Mouse (Mus musculus): Measurements from ENCODE around the gene Dclre1b.
A peak's percentile ranks its signal among the peaks of the same experiment; 100 is the strongest.

Dclre1b gene

GRCm38 (mm10) chr3:103772846-103773245, 36.4 kb downstream of the Dclre1b start:
- no peak for DNase-seq (ENCODE audit: low spot score)

DNA sequence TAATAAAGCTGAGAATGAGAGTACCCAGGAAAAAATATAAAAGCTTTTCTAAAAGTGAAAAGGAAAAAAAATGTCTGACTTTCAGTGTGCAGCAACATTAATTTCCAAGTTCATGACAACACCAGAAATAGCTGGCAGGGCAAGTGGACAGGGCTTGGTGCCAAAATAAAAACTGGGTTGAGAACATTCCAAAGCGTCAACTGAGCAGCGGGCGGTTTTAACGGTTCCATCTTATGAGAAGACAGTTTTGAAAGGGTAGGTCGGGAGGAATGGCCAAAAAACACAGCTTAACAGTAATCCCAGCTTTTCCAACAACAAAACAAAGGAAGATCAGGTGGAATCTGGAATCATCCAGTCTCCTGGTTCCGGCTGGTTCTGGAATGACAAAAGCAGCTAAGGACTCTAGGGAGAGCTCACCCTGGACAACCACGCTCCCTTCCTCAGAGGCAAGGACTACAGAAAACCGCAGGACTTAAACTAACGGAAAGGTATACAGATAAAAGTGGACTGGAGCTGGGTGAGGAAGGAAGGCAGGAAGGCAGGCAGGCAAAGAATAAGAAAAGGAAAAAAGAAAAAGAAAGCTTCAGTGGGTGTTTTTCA, 37.6 kb downstream of the Dclre1b start:
- peak; percentile 39 for DNase-seq (ENCODE audit: low spot score)

DNA sequence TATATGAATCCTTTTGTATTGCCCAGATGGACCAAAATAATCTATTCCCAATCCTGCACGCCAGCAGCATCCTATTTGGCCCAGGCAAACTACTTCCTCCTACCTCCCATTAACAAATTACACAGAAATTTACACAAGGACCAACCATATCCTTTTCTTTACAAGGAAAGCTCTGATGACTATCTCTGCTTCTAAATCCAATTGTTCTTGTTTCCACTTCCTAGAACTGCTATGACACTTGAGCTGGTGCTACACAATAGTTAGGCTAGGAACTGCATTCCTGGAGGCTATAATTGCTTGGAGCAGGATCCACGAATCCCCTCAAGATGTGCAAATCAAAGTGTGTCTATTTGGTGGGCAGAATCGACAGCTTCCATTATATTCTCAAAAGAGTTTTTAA, 42.5 kb downstream of the Dclre1b start:
- DNase-seq (ENCODE audit: low spot score), result no peak

DNA sequence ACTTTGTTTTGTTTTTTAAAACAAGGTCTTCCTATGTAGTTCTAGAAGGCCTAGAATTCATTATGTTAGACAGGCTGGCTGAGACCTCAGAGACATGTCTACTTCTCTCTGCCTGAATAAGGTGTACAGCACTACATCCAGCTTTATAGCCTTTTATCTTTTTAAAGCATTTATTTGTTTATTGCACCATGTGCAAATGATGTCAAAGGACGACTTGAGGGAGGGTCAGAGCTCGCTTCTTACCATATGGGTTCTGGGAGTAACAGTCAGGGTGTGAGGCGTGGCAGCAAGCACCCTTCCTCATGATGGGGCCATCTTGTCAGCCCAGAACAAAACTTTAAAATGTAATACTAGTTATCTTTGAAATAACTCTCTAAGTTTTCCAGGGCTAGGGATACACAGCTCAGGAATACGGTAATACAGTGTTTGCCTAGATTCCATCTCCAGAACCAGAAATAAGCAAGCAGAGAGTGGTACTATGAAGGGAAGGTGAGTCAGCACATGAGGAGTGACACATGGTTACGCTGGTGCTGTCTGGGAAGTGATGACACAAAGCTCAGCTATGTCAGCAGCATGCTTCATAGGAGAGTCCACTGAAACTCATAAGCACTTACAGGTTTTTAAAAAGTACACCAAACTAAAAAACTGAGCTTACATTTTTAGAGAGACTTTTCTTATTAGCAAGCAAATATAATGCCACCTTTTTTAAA, 49.8 kb downstream of the Dclre1b start:
- no peak for DNase-seq (ENCODE audit: low spot score)

- DNase-seq (ENCODE audit: low spot score), result no peak
Observed at GRCm38 (mm10) chr3:103758456-103758855, 50.8 kb downstream of the Dclre1b start.

DNA sequence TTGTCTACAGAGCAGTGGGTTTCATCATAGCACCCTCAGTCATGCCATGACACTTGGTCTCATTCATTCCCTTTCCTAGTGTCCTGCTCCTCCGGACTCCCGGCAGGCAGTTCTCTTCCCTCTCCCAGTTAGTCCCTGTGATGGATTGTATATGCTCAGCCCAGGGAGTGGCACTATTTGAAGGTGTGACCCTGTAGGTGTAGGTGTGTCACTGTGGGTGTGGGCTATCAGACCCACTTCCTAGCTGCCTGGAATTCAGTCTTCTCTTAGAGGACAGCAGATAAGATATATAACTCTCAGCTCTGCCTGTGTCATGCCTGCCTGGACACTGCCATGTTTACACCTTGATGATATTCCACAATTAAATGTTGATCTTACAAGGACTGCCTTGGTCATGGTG, 52.3 kb downstream of the Dclre1b start:
- DNase-seq (ENCODE audit: low spot score), result no peak

GRCm38 (mm10) chr3:103755351-103755750, 53.9 kb downstream of the Dclre1b start:
- no peak for DNase-seq (ENCODE audit: low spot score)

GRCm38 (mm10) chr3:103751558-103751957, 57.7 kb downstream of the Dclre1b start:
- no peak for DNase-seq (ENCODE audit: low spot score)
